Mouse (Mus musculus): Measurements from ENCODE around the gene Pcgf6.
A peak's percentile ranks its signal among the peaks of the same experiment; 100 is the strongest.

Pcgf6 gene

GRCm38 (mm10) chr19:47050271-47051032, at the start of gene Pcgf6:
TSS of gene Pcgf6 (minus strand) at chr19:47050906.
- DNase-seq (ENCODE audit: low read depth, low spot score), result peak; percentile 93

- peak; percentile 97 for DNase-seq (ENCODE audit: low read depth, low spot score)
These were observed 39.9 kb upstream of the Pcgf6 start, which contains the start of the genes Usmg5 and Pdcd11 for GRCm38 (mm10) chr19:47090550-47091156. TSS of gene Usmg5 (minus strand) at chr19:47090647. TSS of gene Pdcd11 (plus strand) at chr19:47090768.

GRCm38 (mm10) chr19:47089718-47090525, 39.2 kb upstream of the Pcgf6 start:
- DNase-seq (ENCODE audit: low read depth, low spot score), result peak; percentile 56

GRCm38 (mm10) chr19:47088226-47088625, 37.5 kb upstream of the Pcgf6 start:
- no peak for DNase-seq (ENCODE audit: low read depth, low spot score)

GRCm38 (mm10) chr19:47067924-47068611, 17.4 kb upstream of the Pcgf6 start:
- DNase-seq (ENCODE audit: low read depth, low spot score), result peak; percentile 89

GRCm38 (mm10) chr19:47067096-47067882, 16.6 kb upstream of the Pcgf6 start, which contains the start of gene Taf5:
TSS of gene Taf5 (plus strand) at chr19:47067746.
- peak; percentile 99 for DNase-seq (ENCODE audit: low read depth, low spot score)

GRCm38 (mm10) chr19:47065860-47066259, 15.2 kb upstream of the Pcgf6 start:
- no peak for DNase-seq (ENCODE audit: low read depth, low spot score)

- no peak for DNase-seq (ENCODE audit: low read depth, low spot score)
These were observed 7.0 kb upstream of the Pcgf6 start for GRCm38 (mm10) chr19:47057684-47058083.

- DNase-seq (ENCODE audit: low read depth, low spot score), result no peak
These were observed 2.8 kb upstream of the Pcgf6 start for GRCm38 (mm10) chr19:47053471-47053870.

GRCm38 (mm10) chr19:47052927-47053326, 2.2 kb upstream of the Pcgf6 start:
- no peak for DNase-seq (ENCODE audit: low read depth, low spot score)

GRCm38 (mm10) chr19:47049840-47050239, 866 bp downstream of the Pcgf6 start:
- DNase-seq (ENCODE audit: low read depth, low spot score), result no peak

- DNase-seq (ENCODE audit: low read depth, low spot score), result no peak
These were observed 1.6 kb downstream of the Pcgf6 start for GRCm38 (mm10) chr19:47049061-47049460.

- DNase-seq (ENCODE audit: low read depth, low spot score), result no peak
These were observed 3.4 kb downstream of the Pcgf6 start for GRCm38 (mm10) chr19:47047236-47047833.

GRCm38 (mm10) chr19:47046343-47046742, 4.4 kb downstream of the Pcgf6 start:
- peak; percentile 32 for DNase-seq (ENCODE audit: low read depth, low spot score)

- DNase-seq (ENCODE audit: low read depth, low spot score), result peak; percentile 49
These were observed 7.1 kb downstream of the Pcgf6 start for GRCm38 (mm10) chr19:47043608-47044007.

GRCm38 (mm10) chr19:47040720-47041473, 9.8 kb downstream of the Pcgf6 start:
- no peak for DNase-seq (ENCODE audit: low read depth, low spot score)

- DNase-seq (ENCODE audit: low read depth, low spot score), result no peak
These were observed 14.1 kb downstream of the Pcgf6 start for GRCm38 (mm10) chr19:47036596-47036995.

- no peak for DNase-seq (ENCODE audit: low read depth, low spot score)
These were observed 15.8 kb downstream of the Pcgf6 start for GRCm38 (mm10) chr19:47034916-47035315.

- no peak for DNase-seq (ENCODE audit: low read depth, low spot score)
These were observed 18.9 kb downstream of the Pcgf6 start for GRCm38 (mm10) chr19:47031770-47032169.

- DNase-seq (ENCODE audit: low read depth, low spot score), result no peak
These were observed 20.9 kb downstream of the Pcgf6 start for GRCm38 (mm10) chr19:47029796-47030195.

Data from CD4-positive, CD25-positive, alpha-beta regulatory T cell, adult 2 months (primary cell).